Mouse (Mus musculus): ENCODE results near the gene Ppp2r5a.
"Not testable (repeated sequence)": the region's sequence is repeated elsewhere in the genome, so short reads cannot be mapped to it uniquely, and the experiment has no call there.

Ppp2r5a gene

GRCm38 (mm10) chr1:191403074-191403473 lies at the start of gene Ppp2r5a:
TSS of gene Ppp2r5a (minus strand) at chr1:191403272.
- no peak for DNase-seq (ENCODE audit: low spot score in 2 of 2)

GRCm38 (mm10) chr1:191450614-191451013 lies 47.5 kb upstream of the Ppp2r5a start:
- no peak for DNase-seq (ENCODE audit: low spot score in 2 of 2)

- no peak for DNase-seq (ENCODE audit: low spot score in 2 of 2)
Measured at GRCm38 (mm10) chr1:191449537-191449936, 46.5 kb upstream of the Ppp2r5a start.

GRCm38 (mm10) chr1:191447391-191448016 lies 44.4 kb upstream of the Ppp2r5a start:
- no peak for DNase-seq (ENCODE audit: low spot score in 2 of 2)

GRCm38 (mm10) chr1:191446307-191446706 lies 43.2 kb upstream of the Ppp2r5a start:
- DNase-seq (ENCODE audit: low spot score in 2 of 2), result no peak

- DNase-seq (ENCODE audit: low spot score in 2 of 2), result no peak
Measured at GRCm38 (mm10) chr1:191445831-191446258, 42.8 kb upstream of the Ppp2r5a start.

GRCm38 (mm10) chr1:191445401-191445800 lies 42.3 kb upstream of the Ppp2r5a start:
- DNase-seq (ENCODE audit: low spot score in 2 of 2), result no peak

- DNase-seq (ENCODE audit: low spot score in 2 of 2), result no peak
Measured at GRCm38 (mm10) chr1:191444467-191444866, 41.4 kb upstream of the Ppp2r5a start.

- no peak for DNase-seq (ENCODE audit: low spot score in 2 of 2)
Measured at GRCm38 (mm10) chr1:191439011-191439410, 35.9 kb upstream of the Ppp2r5a start.

GRCm38 (mm10) chr1:191438546-191438945 lies 35.5 kb upstream of the Ppp2r5a start:
- DNase-seq (ENCODE audit: low spot score in 2 of 2), result no peak

- no peak for DNase-seq (ENCODE audit: low spot score in 2 of 2)
Measured at GRCm38 (mm10) chr1:191436647-191437046, 33.6 kb upstream of the Ppp2r5a start.

GRCm38 (mm10) chr1:191435359-191435758 lies 32.3 kb upstream of the Ppp2r5a start:
- DNase-seq (ENCODE audit: low spot score in 2 of 2), result peak; percentile 37 to 63

- no peak for DNase-seq (ENCODE audit: low spot score in 2 of 2)
Measured at GRCm38 (mm10) chr1:191432531-191432930, 29.5 kb upstream of the Ppp2r5a start.

GRCm38 (mm10) chr1:191432023-191432422 lies 29.0 kb upstream of the Ppp2r5a start:
- DNase-seq (ENCODE audit: low spot score in 2 of 2), result no peak

GRCm38 (mm10) chr1:191430121-191430520 lies 27.0 kb upstream of the Ppp2r5a start:
- no peak for DNase-seq (ENCODE audit: low spot score in 2 of 2)

GRCm38 (mm10) chr1:191425884-191426283 lies 22.8 kb upstream of the Ppp2r5a start:
- DNase-seq (ENCODE audit: low spot score in 2 of 2), result no peak

GRCm38 (mm10) chr1:191423201-191423600 lies 20.1 kb upstream of the Ppp2r5a start:
- DNase-seq (ENCODE audit: low spot score in 2 of 2), result no peak

- DNase-seq (ENCODE audit: low spot score in 2 of 2), result not testable (repeated sequence)
Measured at GRCm38 (mm10) chr1:191422714-191423113, 19.6 kb upstream of the Ppp2r5a start.

- no peak for DNase-seq (ENCODE audit: low spot score in 2 of 2)
Measured at GRCm38 (mm10) chr1:191422164-191422563, 19.1 kb upstream of the Ppp2r5a start.

GRCm38 (mm10) chr1:191421426-191421999 lies 18.4 kb upstream of the Ppp2r5a start:
- DNase-seq (ENCODE audit: low spot score in 2 of 2), result no peak

- no peak for DNase-seq (ENCODE audit: low spot score in 2 of 2)
Measured at GRCm38 (mm10) chr1:191420930-191421404, 17.9 kb upstream of the Ppp2r5a start.

GRCm38 (mm10) chr1:191419991-191420751 lies 17.1 kb upstream of the Ppp2r5a start:
- no peak for DNase-seq (ENCODE audit: low spot score in 2 of 2)

- DNase-seq (ENCODE audit: low spot score in 2 of 2), result no peak
Measured at GRCm38 (mm10) chr1:191419421-191419820, 16.3 kb upstream of the Ppp2r5a start.
